Mouse (Mus musculus): ENCODE data around the gene Gck. TPM values are rescaled to one million over a fixed set of nuclear protein-coding genes. Genes with fewer than 3 reads are reported as not detected.

Gene Gck
- polyA plus RNA-seq, 1 experiment from 2014 or later: 2.3 TPM

GRCm38 (mm10) chr11:5981323-5981722, 31.4 kb upstream of the Gck start:
- WGBS: 90% methylated on average over 7 of the region's 7 CpGs
- no peak overlapping the region for H3K27ac ChIP-seq (ENCODE audit: low read depth)
- no peak for DNase-seq (ENCODE audit: low spot score)
- no peaks in the 10 kb centered on the region for H3K9me3 ChIP-seq (ENCODE audit: control insufficient read depth, low read length)
- H3K27me3 ChIP-seq (replicated peaks; ENCODE audit: control insufficient read depth, insufficient read depth, low read length): no peaks in the 10 kb centered on the region
- no peak overlapping the region for H3K4me3 ChIP-seq (ENCODE audit: low read depth, low read length)
- no peak overlapping the region for H3K9ac ChIP-seq (ENCODE audit: low read length)
- no peaks in the 10 kb centered on the region for H3K36me3 ChIP-seq (ENCODE audit: control insufficient read depth, insufficient read depth, low read length)
- no peaks in the 10 kb centered on the region for H3K4me1 ChIP-seq (replicated peaks; ENCODE audit: control insufficient read depth, insufficient read depth, low read length)
- no peak overlapping the region for H3K4me2 ChIP-seq (ENCODE audit: low read length)
- no peak for ATAC-seq (replicated peaks; ENCODE audit: low FRiP score, low TSS enrichment, low read depth)

GRCm38 (mm10) chr11:5980561-5980960, 30.7 kb upstream of the Gck start:
- no peak for ATAC-seq (replicated peaks; ENCODE audit: low FRiP score, low TSS enrichment, low read depth)
- WGBS: 60% methylated on average over 8 of the region's 8 CpGs
- H3K4me1 ChIP-seq (replicated peaks; ENCODE audit: control insufficient read depth, insufficient read depth, low read length): no peaks in the 10 kb centered on the region
- H3K4me2 ChIP-seq (ENCODE audit: low read length): no peak overlapping the region
- H3K4me3 ChIP-seq (ENCODE audit: low read depth, low read length): no peak overlapping the region
- no peak overlapping the region for H3K27ac ChIP-seq (ENCODE audit: low read depth)
- no peak overlapping the region for H3K9ac ChIP-seq (ENCODE audit: low read length)
- no peak for DNase-seq (ENCODE audit: low spot score)
- no peaks in the 10 kb centered on the region for H3K36me3 ChIP-seq (ENCODE audit: control insufficient read depth, insufficient read depth, low read length)
- H3K9me3 ChIP-seq (ENCODE audit: control insufficient read depth, low read length): no peaks in the 10 kb centered on the region
- no peaks in the 10 kb centered on the region for H3K27me3 ChIP-seq (replicated peaks; ENCODE audit: control insufficient read depth, insufficient read depth, low read length)

GRCm38 (mm10) chr11:5980108-5980507, 30.2 kb upstream of the Gck start:
- Histone ChIP-seq H3K36me3 (ENCODE audit: control insufficient read depth, insufficient read depth, low read length) (no peaks in the 10 kb centered on the region), H3K9ac (ENCODE audit: low read length) (no peak overlapping the region), H3K9me3 (ENCODE audit: control insufficient read depth, low read length) (no peaks in the 10 kb centered on the region), H3K4me2 (ENCODE audit: low read length) (no peak overlapping the region), H3K4me3 (ENCODE audit: low read depth, low read length) (no peak overlapping the region), H3K27ac (ENCODE audit: low read depth) (no peak overlapping the region), H3K27me3 (replicated peaks; ENCODE audit: control insufficient read depth, insufficient read depth, low read length) (no peaks in the 10 kb centered on the region), H3K4me1 (replicated peaks; ENCODE audit: control insufficient read depth, insufficient read depth, low read length) (no peaks in the 10 kb centered on the region)
- 83% methylated on average over 2 of the region's 2 CpGs for WGBS
- DNase-seq (ENCODE audit: low spot score): no peak
- ATAC-seq (replicated peaks; ENCODE audit: low FRiP score, low TSS enrichment, low read depth): no peak

GRCm38 (mm10) chr11:5979088-5979487, 29.2 kb upstream of the Gck start:
- ATAC-seq (replicated peaks; ENCODE audit: low FRiP score, low TSS enrichment, low read depth): no peak
- H3K4me2 ChIP-seq (ENCODE audit: low read length): no peak overlapping the region
- H3K4me1 ChIP-seq (replicated peaks; ENCODE audit: control insufficient read depth, insufficient read depth, low read length): no peaks in the 10 kb centered on the region
- 73% methylated on average over 7 of the region's 7 CpGs for WGBS
- H3K9ac ChIP-seq (ENCODE audit: low read length): no peak overlapping the region
- H3K9me3 ChIP-seq (ENCODE audit: control insufficient read depth, low read length): no peaks in the 10 kb centered on the region
- DNase-seq (ENCODE audit: low spot score): no peak
- H3K4me3 ChIP-seq (ENCODE audit: low read depth, low read length): no peak overlapping the region
- no peak overlapping the region for H3K27ac ChIP-seq (ENCODE audit: low read depth)
- no peaks in the 10 kb centered on the region for H3K27me3 ChIP-seq (replicated peaks; ENCODE audit: control insufficient read depth, insufficient read depth, low read length)
- no peaks in the 10 kb centered on the region for H3K36me3 ChIP-seq (ENCODE audit: control insufficient read depth, insufficient read depth, low read length)

- DNase-seq (ENCODE audit: low spot score): no peak
These were observed 26.2 kb upstream of the Gck start for GRCm38 (mm10) chr11:5976106-5976505.

DNA sequence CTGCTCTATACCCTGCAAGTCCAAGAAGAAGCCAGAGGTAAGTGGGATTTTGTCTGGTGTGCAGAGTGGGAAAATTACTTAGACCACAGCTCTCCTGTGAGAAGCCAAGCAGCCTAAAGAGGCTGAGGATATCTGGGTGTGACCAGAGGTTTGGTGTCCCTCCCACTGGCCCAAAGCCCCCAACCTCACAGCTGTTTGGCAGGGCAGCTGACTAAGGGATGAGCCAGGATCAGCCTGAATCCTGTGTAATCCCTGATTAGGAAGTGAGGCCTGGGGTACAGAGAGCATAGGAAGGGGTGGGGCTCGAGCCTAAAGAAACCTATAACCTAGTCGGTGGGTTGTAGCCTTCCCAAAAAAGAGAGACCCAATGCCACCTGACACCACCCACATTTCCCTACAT, 25.2 kb upstream of the Gck start:
- ATAC-seq (replicated peaks; ENCODE audit: low FRiP score, low TSS enrichment, low read depth): no peak
- Histone ChIP-seq H3K27me3 (replicated peaks; ENCODE audit: control insufficient read depth, insufficient read depth, low read length) (no peaks in the 10 kb centered on the region), H3K4me2 (ENCODE audit: low read length) (no peak overlapping the region), H3K4me1 (replicated peaks; ENCODE audit: control insufficient read depth, insufficient read depth, low read length) (peaks cover 10% of the 10 kb centered on the region; the same call in 1 of the 2 replicates), H3K4me3 (ENCODE audit: low read depth, low read length) (no peak overlapping the region), H3K27ac (ENCODE audit: low read depth) (no peak overlapping the region), H3K9me3 (ENCODE audit: control insufficient read depth, low read length) (no peaks in the 10 kb centered on the region), H3K9ac (ENCODE audit: low read length) (no peak overlapping the region), H3K36me3 (ENCODE audit: control insufficient read depth, insufficient read depth, low read length) (no peaks in the 10 kb centered on the region)
- 66% methylated on average over 2 of the region's 2 CpGs for WGBS
- DNase-seq (ENCODE audit: low spot score): no peak

More at GRCm38 (mm10) chr11:5976106-5976505, 26.2 kb upstream of the Gck start:
- Histone ChIP-seq H3K36me3 (ENCODE audit: control insufficient read depth, insufficient read depth, low read length) (no peaks in the 10 kb centered on the region), H3K4me1 (replicated peaks; ENCODE audit: control insufficient read depth, insufficient read depth, low read length) (peaks cover 10% of the 10 kb centered on the region; the same call in 1 of the 2 replicates), H3K4me2 (ENCODE audit: low read length) (no peak overlapping the region), H3K9me3 (ENCODE audit: control insufficient read depth, low read length) (no peaks in the 10 kb centered on the region), H3K9ac (ENCODE audit: low read length) (no peak overlapping the region), H3K27me3 (replicated peaks; ENCODE audit: control insufficient read depth, insufficient read depth, low read length) (no peaks in the 10 kb centered on the region), H3K4me3 (ENCODE audit: low read depth, low read length) (no peak overlapping the region), H3K27ac (ENCODE audit: low read depth) (no peak overlapping the region)
- WGBS: 17% methylated on average over 9 of the region's 9 CpGs
- ATAC-seq (replicated peaks; ENCODE audit: low FRiP score, low TSS enrichment, low read depth): no peak

DNA sequence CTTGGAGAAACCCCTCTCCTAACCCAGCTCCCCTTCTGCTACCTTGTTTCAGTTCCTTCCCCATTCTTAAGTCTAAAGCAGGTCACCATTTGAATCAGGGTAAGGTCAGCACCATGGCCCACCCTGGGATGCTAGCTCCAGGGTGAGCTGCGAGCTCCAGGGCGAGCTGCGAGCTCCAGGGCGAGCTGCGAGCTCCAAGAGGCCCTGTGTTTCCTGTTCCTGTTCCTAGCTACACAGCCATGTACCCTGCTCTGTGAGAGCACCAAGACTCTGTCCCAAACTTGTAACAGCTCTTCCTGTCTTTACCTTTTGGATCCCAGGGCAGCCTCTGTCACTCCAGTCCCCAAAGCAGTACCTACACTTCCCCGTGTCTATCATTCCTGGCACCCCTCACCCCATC, 24.2 kb upstream of the Gck start:
- Histone ChIP-seq H3K27me3 (replicated peaks; ENCODE audit: control insufficient read depth, insufficient read depth, low read length) (no peaks in the 10 kb centered on the region), H3K36me3 (ENCODE audit: control insufficient read depth, insufficient read depth, low read length) (peaks cover 10% of the 10 kb centered on the region), H3K4me3 (ENCODE audit: low read depth, low read length) (no peak overlapping the region), H3K4me1 (replicated peaks; ENCODE audit: control insufficient read depth, insufficient read depth, low read length) (peaks cover 10% of the 10 kb centered on the region; the same call in 1 of the 2 replicates), H3K27ac (ENCODE audit: low read depth) (no peak overlapping the region), H3K9ac (ENCODE audit: low read length) (no peak overlapping the region), H3K9me3 (ENCODE audit: control insufficient read depth, low read length) (no peaks in the 10 kb centered on the region), H3K4me2 (ENCODE audit: low read length) (no peak overlapping the region)
- 77% methylated on average over 6 of the region's 6 CpGs for WGBS
- ATAC-seq (replicated peaks; ENCODE audit: low FRiP score, low TSS enrichment, low read depth): no peak
- DNase-seq (ENCODE audit: low spot score): no peak

- DNase-seq (ENCODE audit: low spot score): no peak
- Histone ChIP-seq H3K9me3 (ENCODE audit: control insufficient read depth, low read length) (no peaks in the 10 kb centered on the region), H3K27ac (ENCODE audit: low read depth) (no peak overlapping the region), H3K9ac (ENCODE audit: low read length) (no peak overlapping the region), H3K36me3 (ENCODE audit: control insufficient read depth, insufficient read depth, low read length) (peaks cover 18% of the 10 kb centered on the region), H3K4me3 (ENCODE audit: low read depth, low read length) (no peak overlapping the region), H3K4me2 (ENCODE audit: low read length) (0 out of 2 replicates have a peak overlapping the region, but pooled peaks have one; percentile 9), H3K4me1 (replicated peaks; ENCODE audit: control insufficient read depth, insufficient read depth, low read length) (peaks cover 10% of the 10 kb centered on the region; the same call in 1 of the 2 replicates), H3K27me3 (replicated peaks; ENCODE audit: control insufficient read depth, insufficient read depth, low read length) (no peaks in the 10 kb centered on the region)
- ATAC-seq (replicated peaks; ENCODE audit: low FRiP score, low TSS enrichment, low read depth): no peak
- WGBS: 27% methylated on average over 7 of the region's 7 CpGs
These were observed 23.3 kb upstream of the Gck start for GRCm38 (mm10) chr11:5973151-5973550.

DNA sequence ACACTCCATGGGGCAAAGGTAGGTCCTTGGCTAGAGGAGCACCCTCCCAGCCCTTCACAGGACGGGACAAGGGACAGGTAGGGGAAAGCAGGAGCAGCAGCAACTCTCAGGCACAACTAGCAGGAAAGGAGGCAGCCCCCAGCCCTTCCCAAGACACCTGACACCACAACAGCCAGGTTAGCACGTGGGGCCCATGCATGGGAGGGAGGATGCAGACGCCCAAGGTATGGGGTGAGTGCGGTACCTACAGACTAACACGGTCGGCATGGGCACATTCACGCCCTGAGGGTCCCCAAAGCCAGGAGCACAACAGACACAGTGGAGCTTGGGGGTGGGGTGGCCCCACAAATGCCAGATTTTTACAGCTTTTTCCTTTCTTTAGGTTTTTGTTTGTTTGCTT, 21.3 kb upstream of the Gck start:
- no peaks in the 10 kb centered on the region for H3K9me3 ChIP-seq (ENCODE audit: control insufficient read depth, low read length)
- 44% methylated on average over 7 of the region's 7 CpGs for WGBS
- no peak for ATAC-seq (replicated peaks; ENCODE audit: low FRiP score, low TSS enrichment, low read depth)
- no peaks in the 10 kb centered on the region for H3K27me3 ChIP-seq (replicated peaks; ENCODE audit: control insufficient read depth, insufficient read depth, low read length)
- DNase-seq (ENCODE audit: low spot score): no peak
- no peak overlapping the region for H3K9ac ChIP-seq (ENCODE audit: low read length)
- no peak overlapping the region for H3K27ac ChIP-seq (ENCODE audit: low read depth)
- H3K4me1 ChIP-seq (replicated peaks; ENCODE audit: control insufficient read depth, insufficient read depth, low read length): peaks cover 10% of the 10 kb centered on the region; the same call in 1 of the 2 replicates
- H3K4me2 ChIP-seq (ENCODE audit: low read length): 0 out of 2 replicates have a peak overlapping the region, but pooled peaks have one; percentile 11
- H3K4me3 ChIP-seq (ENCODE audit: low read depth, low read length): no peak overlapping the region
- H3K36me3 ChIP-seq (ENCODE audit: control insufficient read depth, insufficient read depth, low read length): peaks cover 35% of the 10 kb centered on the region
